Mouse (Mus musculus) B cell, adult 67 days (primary cell): ENCODE measurements around the gene Micall2. TPM values are rescaled to one million over a fixed set of nuclear protein-coding genes. Genes with fewer than 3 reads are reported as not detected.

ENCODE experiments used
- total RNA-seq, 2 experiments: library from RNA; stranded (reverse); gene quantifications; 4 replicates each; pipeline ENCODE4 v1.2.4; 2023

Gene Micall2
- total RNA-seq: not detected

DNA sequence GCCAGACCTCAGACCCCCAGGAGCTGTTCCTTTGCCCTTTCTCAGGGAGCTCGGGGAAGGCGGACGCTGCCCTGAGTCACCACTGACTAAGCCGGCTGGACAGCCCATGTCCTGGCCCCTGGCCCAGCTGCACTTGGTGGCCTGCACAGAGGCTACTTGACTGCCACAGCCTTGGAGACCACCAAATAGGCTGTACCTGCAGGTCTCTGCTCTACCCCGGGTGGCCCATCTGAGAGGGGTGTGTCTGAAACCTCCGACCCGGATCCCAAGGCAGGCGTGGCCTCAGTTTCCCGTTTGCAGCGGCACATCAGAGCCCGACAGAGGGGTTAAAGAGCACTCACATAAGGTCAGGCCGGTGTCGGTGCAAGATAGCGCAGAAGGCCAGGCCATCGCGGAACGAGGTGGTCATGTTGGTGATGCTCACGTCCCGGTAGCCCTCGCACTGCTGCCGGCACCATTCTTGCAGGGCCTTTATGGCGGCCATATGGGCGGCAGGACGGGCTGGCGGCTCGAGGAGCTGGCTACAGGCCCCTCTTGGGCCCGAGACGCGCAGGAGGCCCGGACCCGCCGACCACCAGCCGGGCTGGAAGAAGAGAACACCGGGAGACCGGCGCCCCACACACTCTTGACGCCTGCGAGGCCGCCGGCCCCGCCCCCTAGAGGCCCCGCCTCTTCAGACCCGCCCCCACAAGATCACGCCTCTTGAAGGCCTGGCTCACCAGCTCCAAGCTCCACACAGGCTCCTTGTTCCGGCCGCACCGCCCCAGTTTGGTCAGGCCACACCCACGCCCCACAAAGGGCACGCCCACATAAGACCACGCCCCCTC, at the start of gene Micall2:
Gene Micall2, minus strand, starts transcription at position 660 of the 827 bp plus-strand sequence.

DNA sequence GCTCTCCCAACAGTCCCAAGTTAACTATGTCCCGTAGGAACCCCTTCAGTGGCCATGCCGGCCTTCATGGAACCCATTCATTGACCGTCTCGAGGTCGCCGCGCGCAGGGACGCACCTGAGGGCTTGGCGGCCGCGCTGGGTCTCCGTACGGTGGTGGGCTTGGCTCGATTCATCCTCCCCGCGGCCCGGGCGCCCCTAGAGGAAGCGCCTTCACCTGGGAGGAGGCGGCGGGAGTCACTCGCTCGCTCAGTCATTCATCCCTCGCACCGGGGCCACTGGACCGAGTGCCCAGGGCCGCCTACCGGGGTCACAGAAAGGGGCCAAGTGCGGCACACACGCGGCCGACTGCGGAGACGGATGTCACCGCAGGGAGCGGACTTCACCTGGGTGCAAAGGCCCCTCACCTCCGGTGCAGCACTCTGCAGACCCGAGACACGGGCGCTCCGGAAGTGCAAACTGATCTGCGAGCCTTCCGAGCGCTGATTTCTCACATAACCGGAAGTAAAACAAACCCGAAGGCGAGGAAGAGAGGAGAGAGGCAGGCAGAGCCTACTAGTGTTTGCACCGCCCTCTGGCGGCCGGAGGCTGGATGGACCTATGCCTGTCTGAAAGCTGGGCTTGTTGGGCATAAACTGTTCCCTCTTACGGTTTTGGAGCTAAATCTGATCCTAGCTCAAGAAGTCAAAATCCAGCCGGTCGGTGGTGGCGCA, 39.2 kb upstream of the Micall2 start, which contains the start of gene Ints1:
Gene Ints1, minus strand, starts transcription at position 459 of the 711 bp plus-strand sequence.

Other genes starting within 250 kb of the Micall2 start
- gene Uncx, start 192.8 kb downstream of the Micall2 start, total RNA-seq: not detected
- 100 to 1,000 TPM; 119 TPM for gene Ints1, start 39.3 kb upstream of the Micall2 start, total RNA-seq
- 100 to 1,000 TPM; 252 to 291 TPM for gene Mafk, start 55.2 kb upstream of the Micall2 start, total RNA-seq
- not detected for gene Tmem184a, start 83.6 kb upstream of the Micall2 start, total RNA-seq
- gene Gm26938, start 90.1 kb upstream of the Micall2 start, total RNA-seq: not detected
- 10 to 100 TPM; 15.4 to 17.7 TPM for gene Psmg3, start 90.5 kb upstream of the Micall2 start, total RNA-seq
- gene Elfn1, start 171.6 kb upstream of the Micall2 start, total RNA-seq: not detected